Mouse (Mus musculus) kidney, embryonic 15.5 days (tissue): ENCODE measurements around the gene Klhl23. TPM values are rescaled to one million over a fixed set of nuclear protein-coding genes. Genes with fewer than 3 reads are reported as not detected.
"Not testable (repeated sequence)": the region's sequence is repeated elsewhere in the genome, so short reads cannot be mapped to it uniquely, and the experiment has no call there.

Experiments used
- ATAC-seq: fragments of 200-750 bp; cut with Nextera tagmentation; replicated peaks from 2 replicates; pipeline ENCODE4 v1.8.0; 2017; ENCODE audit warnings: moderate TSS enrichment; ENCODE audit not compliant: low FRiP score
- H3K27ac ChIP-seq: fragments of 300-500 bp; sonication (generic); 2 replicates; pipeline ENCODE4 v1.5.1; 2015; ENCODE audit warnings: mild to moderate bottlenecking, inconsistent platforms
- H3K27me3 ChIP-seq: fragments of 300-500 bp; sonication (generic); 2 replicates; pipeline ENCODE4 v1.6.1; 2015; ENCODE audit warnings: inconsistent platforms
- H3K36me3 ChIP-seq: fragments of 300-500 bp; sonication (generic); 2 replicates; pipeline ENCODE4 v1.6.1; 2015; ENCODE audit warnings: inconsistent platforms
- H3K4me1 ChIP-seq: fragments of 300-500 bp; sonication (generic); 2 replicates; pipeline ENCODE4 v1.6.1; 2015; ENCODE audit warnings: inconsistent platforms
- H3K4me2 ChIP-seq: fragments of 300-500 bp; sonication (generic); 2 replicates; pipeline ENCODE4 v1.6.1; 2015; ENCODE audit warnings: moderate library complexity, mild to moderate bottlenecking, inconsistent platforms
- H3K4me3 ChIP-seq: fragments of 300-500 bp; sonication (generic); replicated peaks from 2 replicates; pipeline ENCODE4 v1.5.1; 2015; ENCODE audit warnings: mild to moderate bottlenecking, inconsistent platforms
- H3K9ac ChIP-seq: fragments of 300-500 bp; sonication (generic); 2 replicates; pipeline ENCODE4 v1.6.1; 2015; ENCODE audit warnings: mild to moderate bottlenecking, inconsistent platforms
- H3K9me3 ChIP-seq: fragments of 300-500 bp; sonication (generic); replicated peaks from 2 replicates; pipeline ENCODE4 v1.6.1; 2016; ENCODE audit warnings: inconsistent platforms
- WGBS: fragments of 180-500 bp; shearing (Covaris S2); methylation state at CpG from one replicate; pipeline ENCODE4 v1.1.7; 2015; ENCODE audit warnings: mixed read lengths; 5-methylcytosine and 5-hydroxymethylcytosine counted together
- polyA plus RNA-seq: library from polyadenylated mRNA; unstranded; fragments of >200 nt; fragmentation: Nextera tagmentation; extraction: Ambion mirVana; gene quantifications from 2 replicates; pipeline ENCODE4 v1.2.1, GENCODE M21; 2015

Klhl23 gene
- polyA plus RNA-seq, 1 experiment from 2014 or later: 32.2 TPM

DNA sequence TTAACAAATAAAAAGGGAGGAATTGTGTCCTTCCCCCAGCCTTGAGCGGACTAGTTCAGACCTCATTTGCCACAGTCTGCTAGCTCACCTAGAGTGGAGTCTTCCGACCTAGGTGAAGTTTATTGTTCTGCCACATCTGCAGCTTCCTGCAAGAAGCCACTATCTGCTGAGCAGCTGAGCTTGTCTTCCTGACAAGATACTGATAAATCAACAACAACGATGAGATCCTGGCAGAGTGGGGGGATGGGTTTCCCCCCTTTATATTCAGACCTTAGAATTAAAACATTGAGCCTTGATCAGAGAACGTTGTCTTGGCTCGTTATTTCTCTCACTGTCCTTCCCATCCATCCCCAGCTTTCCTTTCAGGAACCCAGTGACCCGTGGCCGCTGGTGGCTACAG is 10.4 kb upstream of the Klhl23 start:
- H3K4me3 ChIP-seq, H3K9me3 ChIP-seq, H3K36me3 ChIP-seq, H3K27me3 ChIP-seq, H3K4me2 ChIP-seq, ATAC-seq, H3K9ac ChIP-seq, H3K4me1 ChIP-seq, H3K27ac ChIP-seq: not testable (repeated sequence)
- 61% methylated on average over 7 of the region's 7 CpGs for WGBS

DNA sequence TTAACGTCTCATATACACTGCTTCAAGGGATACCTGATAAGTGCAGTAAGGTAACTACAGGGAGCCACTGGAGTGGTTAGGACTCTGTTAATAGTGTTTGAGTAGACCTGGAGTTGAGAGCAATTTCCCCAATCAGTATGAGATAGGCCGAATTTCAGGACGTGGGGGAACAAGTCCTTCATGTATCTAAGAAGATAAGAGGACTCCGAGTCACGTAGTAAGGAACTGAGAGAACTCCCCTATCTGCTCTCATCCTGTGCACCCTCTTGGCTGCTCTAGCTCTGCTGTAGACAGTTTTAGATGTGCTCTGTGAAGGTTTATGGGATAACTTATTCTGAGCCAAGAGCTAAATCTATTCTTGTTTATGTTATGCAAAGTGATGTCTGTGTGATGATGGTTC is 5.2 kb upstream of the Klhl23 start:
- no peaks in the 10 kb centered on the region for H3K27me3 ChIP-seq
- peaks cover 4% of the 10 kb centered on the region; the same call in 1 of the 2 replicates for H3K4me1 ChIP-seq
- H3K9ac ChIP-seq: no peak overlapping the region
- H3K9me3 ChIP-seq: 0 out of 2 replicates have a peak, but pooled peaks cover 3% of the 10 kb centered on the region
- H3K36me3 ChIP-seq: no peaks in the 10 kb centered on the region
- 68% methylated on average over 5 of the region's 5 CpGs for WGBS
- no peak overlapping the region for H3K4me2 ChIP-seq
- H3K4me3 ChIP-seq: no peak overlapping the region
- ATAC-seq: no peak
- no peak overlapping the region for H3K27ac ChIP-seq

DNA sequence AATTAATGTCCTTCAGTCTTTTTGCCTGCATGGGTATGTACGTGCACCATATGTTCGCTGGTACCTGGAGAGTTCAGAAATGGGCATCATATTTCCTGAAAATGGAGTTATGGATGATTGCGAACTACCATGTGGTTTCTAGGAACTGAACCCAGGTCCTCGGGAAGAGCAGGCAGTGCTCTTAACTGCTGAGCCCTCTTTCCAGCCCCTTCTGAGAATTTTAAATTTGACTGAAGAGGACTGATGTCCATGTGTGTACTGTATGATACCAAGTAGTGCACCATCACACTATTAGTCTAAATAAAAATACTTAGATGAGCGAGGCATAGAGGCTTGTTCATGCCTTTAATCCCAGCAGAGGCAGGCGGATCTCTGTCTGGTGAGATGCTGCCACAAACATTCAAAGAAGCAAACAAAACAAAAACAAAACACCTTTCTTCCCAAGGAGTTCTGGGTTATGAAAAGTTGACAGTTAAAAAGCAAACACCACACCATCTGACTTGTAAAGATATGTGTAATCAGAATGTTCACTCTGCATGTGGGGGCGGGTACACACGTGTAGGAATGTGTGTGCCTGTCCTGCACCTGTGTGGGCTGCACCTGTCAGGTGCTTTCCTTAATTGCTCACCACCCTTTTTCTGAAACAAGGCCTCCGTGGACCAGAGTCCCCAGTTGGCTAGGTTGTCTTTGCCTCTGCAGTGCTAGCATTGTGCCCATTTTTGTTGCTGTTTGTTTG is 3.2 kb upstream of the Klhl23 start:
- no peak overlapping the region for H3K4me3 ChIP-seq
- H3K9ac ChIP-seq: no peak overlapping the region
- H3K36me3 ChIP-seq: no peaks in the 10 kb centered on the region
- peaks cover 9% of the 10 kb centered on the region; the same call in 1 of the 2 replicates for H3K4me1 ChIP-seq
- H3K27me3 ChIP-seq: no peaks in the 10 kb centered on the region
- H3K4me2 ChIP-seq: no peak overlapping the region
- 0 out of 2 replicates have a peak, but pooled peaks cover 1% of the 10 kb centered on the region for H3K9me3 ChIP-seq
- no peak for ATAC-seq
- H3K27ac ChIP-seq: no peak overlapping the region
- WGBS: 83% methylated on average over 9 of the region's 9 CpGs

DNA sequence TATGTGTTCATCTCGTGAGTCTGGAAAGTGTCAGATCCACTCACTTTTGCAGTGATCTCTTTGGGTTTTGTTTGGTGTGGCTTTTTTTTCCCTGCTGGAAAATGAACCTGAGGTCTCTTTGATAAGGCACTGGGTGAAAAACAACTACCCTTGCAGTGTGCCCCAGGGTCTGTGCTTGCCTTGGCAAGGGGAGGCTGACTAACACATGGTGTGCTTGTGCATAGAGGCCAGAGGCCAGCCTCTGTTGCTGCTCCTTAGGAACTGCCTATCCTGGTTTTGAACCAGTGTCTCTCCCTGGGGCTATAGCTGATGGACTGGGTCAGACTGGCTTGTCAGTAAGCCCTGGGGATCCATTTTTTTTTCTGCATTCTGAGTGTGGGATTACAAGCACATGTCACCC is 1.5 kb upstream of the Klhl23 start:
- peaks cover 14% of the 10 kb centered on the region; the same call in 1 of the 2 replicates for H3K4me1 ChIP-seq
- H3K27ac ChIP-seq: no peak overlapping the region
- no peak overlapping the region for H3K4me3 ChIP-seq
- H3K9ac ChIP-seq: no peak overlapping the region
- H3K36me3 ChIP-seq: peaks cover 9% of the 10 kb centered on the region; the same call in 1 of the 2 replicates
- WGBS: 72% methylated on average over 1 of the region's 1 CpGs
- ATAC-seq: no peak
- H3K27me3 ChIP-seq: no peaks in the 10 kb centered on the region
- H3K4me2 ChIP-seq: no peak overlapping the region
- no peaks in the 10 kb centered on the region for H3K9me3 ChIP-seq

DNA sequence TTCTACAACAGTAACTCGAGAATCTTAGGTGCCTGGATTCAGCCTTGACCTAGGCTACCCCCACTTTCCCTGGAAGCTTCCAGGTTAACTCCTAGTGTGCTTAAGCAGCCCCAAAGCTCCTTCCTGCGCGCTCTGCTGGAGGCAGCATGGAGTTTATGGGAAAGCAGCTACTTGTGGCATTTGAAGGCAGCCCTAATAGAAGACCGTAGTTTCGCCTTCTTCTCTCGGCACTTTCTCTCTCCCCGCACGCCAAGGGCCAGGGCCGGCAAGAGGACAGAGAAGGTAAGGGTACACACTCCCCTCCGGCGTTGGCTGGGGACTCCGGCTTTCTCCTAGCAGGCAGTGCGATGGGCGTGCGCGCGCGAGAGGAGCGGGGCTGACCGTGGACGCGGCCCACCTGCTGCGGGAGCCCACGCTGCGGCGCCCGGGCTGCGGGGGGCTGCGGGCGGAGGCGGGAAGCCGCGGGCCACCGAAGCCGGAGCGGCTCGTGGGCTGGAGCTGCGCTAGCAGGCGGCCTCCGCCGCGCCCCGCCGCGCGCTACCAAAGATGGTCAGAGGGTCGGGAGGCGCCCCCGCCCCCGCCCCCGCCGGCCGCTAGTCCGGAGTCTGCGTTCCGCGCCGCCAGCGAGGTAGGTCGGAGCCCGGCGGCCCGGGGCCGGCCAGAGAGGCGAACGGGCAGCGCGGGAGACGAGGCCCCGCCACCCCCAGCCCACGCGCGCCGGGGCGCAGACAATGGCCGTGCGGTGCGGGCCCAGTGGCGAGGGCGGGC is 801 bp downstream of the Klhl23 start:
- no peaks in the 10 kb centered on the region for H3K27me3 ChIP-seq
- H3K27ac ChIP-seq: peak overlapping the region; percentile 97
- peaks cover 23% of the 10 kb centered on the region for H3K4me1 ChIP-seq
- ATAC-seq: peak; percentile 86
- peak overlapping the region; percentile 94 for H3K9ac ChIP-seq
- peak overlapping the region; percentile 91 for H3K4me3 ChIP-seq
- under 1% methylated on average over 66 of the region's 80 CpGs for WGBS
- peaks cover 21% of the 10 kb centered on the region; the same call in 1 of the 2 replicates for H3K36me3 ChIP-seq
- no peaks in the 10 kb centered on the region for H3K9me3 ChIP-seq
- H3K4me2 ChIP-seq: peak overlapping the region; percentile 90

DNA sequence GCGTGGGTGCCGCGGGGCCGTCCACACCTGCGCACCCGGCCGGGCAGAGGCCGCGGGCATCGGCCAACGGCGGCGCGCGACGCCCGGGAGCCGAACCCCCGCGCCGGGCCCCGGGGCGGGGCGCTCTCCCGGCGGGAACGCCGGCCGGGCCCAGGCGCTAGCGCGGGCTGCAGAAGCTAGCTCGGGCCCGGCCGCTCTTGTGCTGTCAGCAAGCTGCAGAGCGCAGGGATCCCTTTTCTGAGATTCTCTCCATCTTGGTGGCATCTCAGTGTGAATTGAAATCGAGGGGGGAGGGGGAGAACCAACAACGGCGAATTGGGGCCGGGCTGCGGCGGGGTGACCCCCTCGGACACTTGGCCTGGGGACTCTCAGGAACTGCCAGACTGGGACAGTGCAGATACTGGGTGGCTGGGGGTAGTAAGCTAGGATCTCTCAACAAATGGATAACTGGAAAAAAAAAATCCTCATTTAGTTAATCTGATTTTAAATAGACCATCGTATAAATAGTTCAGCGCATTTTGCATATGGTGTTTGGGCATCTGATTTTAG is 1.5 kb downstream of the Klhl23 start:
- peak overlapping the region; percentile 91 for H3K4me3 ChIP-seq
- peak overlapping the region; percentile 90 for H3K4me2 ChIP-seq
- H3K4me1 ChIP-seq: peaks cover 23% of the 10 kb centered on the region
- peak overlapping the region; percentile 97 for H3K27ac ChIP-seq
- H3K9me3 ChIP-seq: no peaks in the 10 kb centered on the region
- H3K27me3 ChIP-seq: no peaks in the 10 kb centered on the region
- peak overlapping the region; percentile 94 for H3K9ac ChIP-seq
- H3K36me3 ChIP-seq: peaks cover 23% of the 10 kb centered on the region; the same call in 1 of the 2 replicates
- 2% methylated on average over 45 of the region's 45 CpGs for WGBS
- peak; percentile 86 for ATAC-seq

DNA sequence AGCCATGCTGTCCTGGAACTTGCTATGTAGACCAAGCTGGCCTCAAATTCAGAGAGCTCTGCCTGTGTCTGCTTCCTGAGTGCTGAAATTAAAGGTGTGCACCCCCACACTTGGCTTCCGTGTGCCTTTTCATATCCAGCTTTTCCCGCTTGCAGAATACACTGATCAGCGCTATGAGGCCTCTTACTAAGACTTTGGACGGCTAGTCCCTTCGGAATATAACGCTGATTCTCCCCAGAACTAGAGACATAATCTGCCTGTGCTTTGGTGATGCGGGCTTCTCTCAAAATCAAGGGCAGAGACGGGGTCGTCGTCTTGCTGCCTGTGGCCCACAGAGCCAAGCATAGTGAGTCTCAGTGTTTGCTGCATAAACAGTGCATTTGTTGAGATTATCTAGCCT is 4.2 kb downstream of the Klhl23 start:
- H3K9me3 ChIP-seq: no peaks in the 10 kb centered on the region
- 84% methylated on average over 10 of the region's 10 CpGs for WGBS
- H3K4me1 ChIP-seq: peaks cover 21% of the 10 kb centered on the region
- ATAC-seq: no peak
- no peak overlapping the region for H3K4me2 ChIP-seq
- H3K36me3 ChIP-seq: peaks cover 48% of the 10 kb centered on the region
- H3K27ac ChIP-seq: 0 out of 2 replicates have a peak overlapping the region, but pooled peaks have one; percentile 45
- no peak overlapping the region for H3K4me3 ChIP-seq
- H3K27me3 ChIP-seq: no peaks in the 10 kb centered on the region
- H3K9ac ChIP-seq: 0 out of 2 replicates have a peak overlapping the region, but pooled peaks have one; percentile 4

DNA sequence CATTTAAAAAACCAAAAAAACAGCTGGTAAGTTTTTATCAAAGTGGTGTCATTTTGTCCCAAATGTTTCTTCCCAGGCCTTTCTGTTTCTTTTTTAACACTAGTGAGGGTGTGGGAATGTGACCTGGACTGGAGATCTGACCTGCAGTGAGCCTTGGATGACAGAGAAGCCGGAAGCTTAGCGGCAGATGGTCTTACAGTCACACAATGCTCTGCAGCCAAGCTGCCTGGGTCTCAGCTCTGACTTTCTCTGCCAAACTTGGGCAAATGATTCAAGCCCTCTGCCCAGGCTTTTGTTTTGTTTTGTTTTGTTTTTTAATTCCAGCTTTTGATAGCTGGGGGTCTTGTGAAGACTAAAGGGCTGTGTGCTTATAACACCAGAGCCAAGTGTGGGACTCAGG is 4.6 kb downstream of the Klhl23 start:
- 40% methylated on average over 2 of the region's 2 CpGs for WGBS
- Histone ChIP-seq H3K27ac (0 out of 2 replicates have a peak overlapping the region, but pooled peaks have one; percentile 45), H3K4me1 (peaks cover 20% of the 10 kb centered on the region), H3K27me3 (no peaks in the 10 kb centered on the region), H3K9ac (no peak overlapping the region), H3K4me2 (no peak overlapping the region), H3K9me3 (no peaks in the 10 kb centered on the region), H3K4me3 (no peak overlapping the region), H3K36me3 (peaks cover 53% of the 10 kb centered on the region)
- no peak for ATAC-seq

DNA sequence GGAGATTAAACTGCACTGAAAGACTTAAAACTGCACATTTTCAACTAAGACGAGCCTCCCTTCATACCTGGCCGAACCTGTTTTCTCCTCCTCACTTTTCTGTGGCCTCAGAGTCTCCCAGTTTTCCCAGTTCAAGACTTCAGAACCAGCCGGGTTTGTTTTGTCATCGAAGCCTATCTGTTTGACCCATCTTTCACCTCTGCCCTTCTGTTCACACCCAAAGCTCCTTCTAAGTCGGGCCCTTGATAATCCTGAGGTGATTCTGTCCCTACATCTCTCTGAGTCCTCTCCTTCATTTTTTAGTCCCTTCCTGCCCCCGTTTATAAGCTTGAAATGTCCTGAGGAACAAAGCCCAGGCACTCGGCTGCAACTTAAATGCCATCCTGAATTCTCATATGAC is 6.3 kb downstream of the Klhl23 start:
- no peak for ATAC-seq
- peaks cover 66% of the 10 kb centered on the region for H3K36me3 ChIP-seq

DNA sequence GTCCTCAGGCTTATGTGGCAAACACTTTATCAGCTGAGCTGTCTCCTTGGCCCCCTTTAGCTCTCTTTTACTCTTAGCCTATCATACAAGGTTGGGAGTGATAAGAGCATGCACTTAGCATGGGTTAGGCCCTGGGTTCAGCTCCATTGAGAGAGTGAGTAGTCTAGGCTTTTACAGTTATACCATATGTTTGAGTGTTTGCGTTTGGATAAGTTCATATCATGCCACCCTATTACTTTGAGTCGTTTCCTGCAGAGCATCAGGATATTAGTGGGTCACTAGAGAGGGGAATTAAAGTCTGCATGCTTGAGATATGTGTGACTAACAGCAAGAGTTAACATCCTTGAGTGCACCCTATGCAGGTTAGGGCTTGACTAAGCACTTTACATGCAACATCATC is 7.9 kb downstream of the Klhl23 start:
- Histone ChIP-seq H3K4me1 (peaks cover 10% of the 10 kb centered on the region; the same call in 1 of the 2 replicates), H3K36me3 (peaks cover 77% of the 10 kb centered on the region), H3K27me3 (no peaks in the 10 kb centered on the region), H3K4me3 (no peak overlapping the region), H3K27ac (no peak overlapping the region), H3K9me3 (no peaks in the 10 kb centered on the region), H3K4me2 (no peak overlapping the region), H3K9ac (no peak overlapping the region)
- no peak for ATAC-seq
- WGBS: 99% methylated on average over 2 of the region's 2 CpGs

More for the DNA sequence above, 6.3 kb downstream of the Klhl23 start:
- no peaks in the 10 kb centered on the region for H3K27me3 ChIP-seq
- no peaks in the 10 kb centered on the region for H3K9me3 ChIP-seq
- peaks cover 17% of the 10 kb centered on the region; the same call in 1 of the 2 replicates for H3K4me1 ChIP-seq
- no peak overlapping the region for H3K4me3 ChIP-seq
- no peak overlapping the region for H3K9ac ChIP-seq
- WGBS: 34% methylated on average over 7 of the region's 7 CpGs
- no peak overlapping the region for H3K4me2 ChIP-seq
- no peak overlapping the region for H3K27ac ChIP-seq

DNA sequence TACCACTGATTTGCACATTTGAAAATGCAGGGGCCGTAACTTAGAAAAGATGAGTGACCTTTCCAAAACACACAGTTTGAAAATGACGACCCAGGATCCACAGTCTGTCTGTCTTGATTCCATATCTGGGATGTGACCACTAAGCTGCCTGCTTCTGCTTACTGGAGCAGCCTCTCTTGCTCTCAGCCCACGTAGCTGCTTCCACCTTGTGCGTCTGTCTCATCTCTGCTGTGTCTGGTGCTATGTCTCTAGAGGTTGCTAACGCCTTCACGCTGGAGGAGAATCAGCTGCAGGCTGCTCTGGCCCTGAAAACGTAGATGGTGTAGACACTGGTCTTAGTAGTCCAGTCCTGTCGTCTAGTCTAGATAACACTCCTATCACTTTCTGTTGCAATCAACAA is 8.4 kb downstream of the Klhl23 start:
- 91% methylated on average over 8 of the region's 8 CpGs for WGBS
- no peak for ATAC-seq
- H3K36me3 ChIP-seq: peaks cover 77% of the 10 kb centered on the region

More for the DNA sequence above, 8.4 kb downstream of the Klhl23 start:
- Histone ChIP-seq H3K4me1 (peaks cover 9% of the 10 kb centered on the region; the same call in 1 of the 2 replicates), H3K27me3 (no peaks in the 10 kb centered on the region), H3K4me3 (no peak overlapping the region), H3K9ac (no peak overlapping the region), H3K4me2 (no peak overlapping the region), H3K9me3 (no peaks in the 10 kb centered on the region), H3K27ac (no peak overlapping the region)
